Mouse (Mus musculus) frontal cortex, postnatal 10 days (tissue): ENCODE data around the gene Gm10230.
"Not testable (repeated sequence)": the region's sequence is repeated elsewhere in the genome, so short reads cannot be mapped to it uniquely, and the experiment has no call there.

Experiments
- DNase-seq, 2 experiments: peaks; one replicate each; pipeline ENCODE4 v3.0.0; 2022; ENCODE audit warnings: low spot score in 2 of 2, mixed read lengths in 1 of 2

Gm10230 gene

GRCm38 (mm10) chrX:27494782-27495181, at the start of gene Gm10230:
Gene Gm10230, minus strand, starts transcription at chrX:27494882.
- DNase-seq: not testable (repeated sequence)
